Mouse (Mus musculus) kidney, postnatal 10 days (tissue): Measurements from ENCODE around the gene Tfap2b.

ENCODE experiments used
- DNase-seq: peaks from one replicate; pipeline ENCODE4 v3.0.0; 2021; ENCODE audit warnings: mixed read lengths

Gene Tfap2b

GRCm38 (mm10) chr1:19208641-19209358, at the start of gene Tfap2b:
Gene Tfap2b (plus strand): TSS chr1:19208914.
- no peak for DNase-seq

GRCm38 (mm10) chr1:19178742-19179397, 29.8 kb upstream of the Tfap2b start:
- peak; percentile 12 for DNase-seq

- peak; percentile 70 for DNase-seq
These were observed 3.1 kb upstream of the Tfap2b start for GRCm38 (mm10) chr1:19205649-19206048.

GRCm38 (mm10) chr1:19206194-19206593, 2.5 kb upstream of the Tfap2b start:
- DNase-seq, result peak; percentile 38

GRCm38 (mm10) chr1:19207611-19208010, 1.1 kb upstream of the Tfap2b start:
- DNase-seq, result no peak

- DNase-seq, result no peak
These were observed 638 bp downstream of the Tfap2b start for GRCm38 (mm10) chr1:19209359-19209745.

- DNase-seq, result peak; percentile 44
These were observed 1.1 kb downstream of the Tfap2b start for GRCm38 (mm10) chr1:19209776-19210175.

- no peak for DNase-seq
These were observed 1.7 kb downstream of the Tfap2b start for GRCm38 (mm10) chr1:19210215-19211032.

GRCm38 (mm10) chr1:19211033-19211405, 2.3 kb downstream of the Tfap2b start:
- peak; percentile 67 for DNase-seq

GRCm38 (mm10) chr1:19211546-19212154, 2.9 kb downstream of the Tfap2b start:
- no peak for DNase-seq

- no peak for DNase-seq
These were observed 4.0 kb downstream of the Tfap2b start for GRCm38 (mm10) chr1:19212691-19213090.

- no peak for DNase-seq
These were observed 4.5 kb downstream of the Tfap2b start for GRCm38 (mm10) chr1:19213171-19213570.

GRCm38 (mm10) chr1:19213851-19214395, 5.2 kb downstream of the Tfap2b start:
- no peak for DNase-seq

GRCm38 (mm10) chr1:19217391-19217790, 8.7 kb downstream of the Tfap2b start:
- no peak for DNase-seq

GRCm38 (mm10) chr1:19218221-19218620, 9.5 kb downstream of the Tfap2b start:
- no peak for DNase-seq

- DNase-seq, result no peak
These were observed 10.7 kb downstream of the Tfap2b start for GRCm38 (mm10) chr1:19219381-19219780.

GRCm38 (mm10) chr1:19220564-19220963, 11.8 kb downstream of the Tfap2b start:
- no peak for DNase-seq

- DNase-seq, result no peak
These were observed 12.9 kb downstream of the Tfap2b start for GRCm38 (mm10) chr1:19221601-19222000.

- no peak for DNase-seq
These were observed 18.0 kb downstream of the Tfap2b start for GRCm38 (mm10) chr1:19226699-19227098.

GRCm38 (mm10) chr1:19230926-19231573, 22.3 kb downstream of the Tfap2b start:
- DNase-seq, result no peak

GRCm38 (mm10) chr1:19231574-19232080, 22.9 kb downstream of the Tfap2b start:
- no peak for DNase-seq

GRCm38 (mm10) chr1:19232743-19233142, 24.0 kb downstream of the Tfap2b start:
- DNase-seq, result no peak
